Mouse (Mus musculus): ENCODE measurements around the gene Ppfibp1. TPM values are rescaled to one million over a fixed set of nuclear protein-coding genes. Genes with fewer than 3 reads are reported as not detected.

Ppfibp1 gene
- total RNA-seq, 2 experiments from 2014 or later: 115 to 130 TPM

- DNase-seq: peak; percentile 92 to 95
Measured at GRCm38 (mm10) chr6:147042291-147043290, 154.3 kb downstream of the Ppfibp1 start, which contains the start of gene Mrps35. TSS of gene Mrps35 (plus strand) at chr6:147042764.

GRCm38 (mm10) chr6:147043633-147044032 is 155.3 kb downstream of the Ppfibp1 start:
- no peak for DNase-seq

DNA sequence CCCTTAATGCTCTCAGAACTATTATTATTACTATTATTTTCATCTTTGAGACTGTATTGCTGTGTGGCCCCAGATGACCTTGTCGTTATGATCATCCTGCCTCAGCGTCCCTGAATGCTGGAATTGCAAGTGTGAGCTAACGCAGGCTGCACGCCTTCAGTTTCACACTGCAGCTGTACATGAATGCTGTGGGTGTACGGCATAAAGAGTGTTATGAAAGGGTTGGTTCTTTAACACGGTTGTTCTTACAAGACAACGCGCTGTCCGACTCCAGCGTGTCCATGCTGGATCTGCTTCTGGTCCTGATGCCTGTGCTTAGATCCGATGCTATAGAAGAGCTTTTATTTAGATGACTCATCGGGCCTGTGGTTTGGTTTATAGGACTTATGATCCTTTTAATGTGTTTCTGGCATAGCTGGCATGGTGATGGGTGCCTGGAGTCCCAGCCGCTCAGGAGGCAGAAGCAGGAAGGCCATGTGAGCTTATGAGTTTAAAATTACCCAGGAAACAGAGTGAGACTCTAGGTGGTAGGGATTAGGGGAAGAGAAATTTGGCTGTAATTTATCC is 161.0 kb downstream of the Ppfibp1 start:
- no peak for DNase-seq

GRCm38 (mm10) chr6:147051666-147052065 is 163.4 kb downstream of the Ppfibp1 start:
- no peak for DNase-seq

GRCm38 (mm10) chr6:147052440-147052839 is 164.2 kb downstream of the Ppfibp1 start:
- DNase-seq: no peak

- no peak for DNase-seq
Measured at GRCm38 (mm10) chr6:147053785-147054646, 165.7 kb downstream of the Ppfibp1 start.

GRCm38 (mm10) chr6:147055374-147055977 is 167.2 kb downstream of the Ppfibp1 start:
- no peak for DNase-seq

DNA sequence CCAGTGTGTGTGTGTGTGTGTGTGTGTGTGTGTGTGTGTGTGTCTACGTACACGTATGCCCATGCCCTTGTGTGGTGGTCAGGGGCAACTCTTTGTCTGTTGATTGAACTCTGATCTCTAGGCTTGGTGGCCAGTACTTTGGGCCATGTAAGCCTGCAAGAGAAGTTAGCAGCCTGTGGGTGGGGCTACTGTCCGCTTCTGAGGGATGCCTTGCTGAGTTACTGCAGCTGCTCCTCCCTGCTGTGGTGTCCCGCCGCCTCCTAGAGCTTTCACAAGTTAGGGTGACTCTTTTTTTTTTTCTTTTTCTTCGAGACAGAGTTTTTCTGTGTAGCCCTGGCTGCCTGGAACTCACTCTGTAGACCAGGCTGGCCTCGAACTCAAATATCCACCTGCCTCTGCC is 171.0 kb downstream of the Ppfibp1 start:
- peak; percentile 23 to 31 for DNase-seq

- DNase-seq: no peak
Measured at GRCm38 (mm10) chr6:147061630-147062029, 173.3 kb downstream of the Ppfibp1 start.

- no peak for DNase-seq
Measured at GRCm38 (mm10) chr6:147062034-147062433, 173.7 kb downstream of the Ppfibp1 start.

GRCm38 (mm10) chr6:147062694-147063093 is 174.4 kb downstream of the Ppfibp1 start:
- no peak for DNase-seq

GRCm38 (mm10) chr6:147064226-147064943 is 176.1 kb downstream of the Ppfibp1 start:
- DNase-seq: no peak

DNA sequence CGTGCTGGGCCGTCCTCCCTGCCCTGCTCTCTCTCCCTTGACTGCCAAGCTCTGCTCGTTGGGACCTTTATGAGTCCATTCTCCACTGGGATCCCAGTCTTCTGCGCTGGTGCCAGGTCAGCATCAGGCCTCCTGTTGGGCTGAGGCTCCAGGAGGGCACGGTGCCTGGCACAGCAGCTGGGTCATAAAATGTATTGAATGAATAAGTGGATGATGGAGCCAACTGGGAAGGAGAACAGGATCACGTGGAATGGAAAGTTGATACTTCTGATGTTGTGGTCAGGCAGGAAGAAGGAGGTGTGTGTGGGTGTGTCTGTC is 176.6 kb downstream of the Ppfibp1 start:
- DNase-seq: peak; percentile 42 to 72

GRCm38 (mm10) chr6:147075808-147076387 is 187.6 kb downstream of the Ppfibp1 start:
- DNase-seq: no peak

DNA sequence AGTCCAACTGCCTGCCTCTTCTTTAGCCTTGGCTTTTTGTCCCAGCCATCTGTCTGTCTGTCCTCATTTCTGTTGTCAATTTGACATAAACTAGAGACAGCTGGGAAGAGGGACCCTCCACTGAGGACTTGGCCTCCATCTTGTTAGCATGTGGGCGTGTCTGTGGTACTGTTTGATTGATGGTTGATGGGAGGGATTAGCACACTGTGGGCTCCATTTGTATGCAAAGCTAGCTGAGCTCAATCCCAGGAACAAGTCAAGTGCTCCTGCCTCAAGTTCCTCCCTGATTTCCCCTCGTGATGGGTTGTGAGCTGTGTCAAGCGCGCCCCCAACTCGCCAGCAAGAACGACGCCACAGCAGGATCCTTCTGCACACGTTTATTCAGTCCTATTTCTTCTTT is 188.6 kb downstream of the Ppfibp1 start:
- DNase-seq: no peak

- no peak for DNase-seq
Measured at GRCm38 (mm10) chr6:147079919-147080318, 191.6 kb downstream of the Ppfibp1 start.

Other genes with a start within 250 kb of the Ppfibp1 start
- gene Med21, start 245.9 kb upstream of the Ppfibp1 start, total RNA-seq (2021): 10 to 100 TPM; 52.2 to 53.5 TPM
- 10 to 100 TPM; 15.5 to 18.5 TPM for gene Tm7sf3, start 245.7 kb upstream of the Ppfibp1 start, total RNA-seq (2021)
- 10 to 100 TPM; 12.8 to 13.7 TPM for gene Stk38l, start 163.5 kb upstream of the Ppfibp1 start, total RNA-seq (2021)
- 1 to 10 TPM in 1 of 2 experiments, under 1 TPM in 1; 0.50 to 1.3 TPM for gene Arntl2, start 92.4 kb upstream of the Ppfibp1 start, total RNA-seq (2021)
- 1 to 10 TPM; 2.2 TPM for gene Smco2, start 38.4 kb upstream of the Ppfibp1 start, total RNA-seq (2021)
- gene 1700034J05Rik, start 65.9 kb downstream of the Ppfibp1 start, total RNA-seq (2021): not detected
- 1 to 10 TPM in 1 of 2 experiments, under 1 TPM in 1; 0.95 to 1.2 TPM for gene Rep15, start 144.1 kb downstream of the Ppfibp1 start, total RNA-seq (2021)
- gene Mrps35, start 154.3 kb downstream of the Ppfibp1 start, total RNA-seq (2021): 100 to 1,000 TPM; 170 to 189 TPM
- not detected for gene Mansc4, start 198.5 kb downstream of the Ppfibp1 start, total RNA-seq (2021)
- gene Klhl42, start 202.9 kb downstream of the Ppfibp1 start, total RNA-seq (2021): 1 to 10 TPM; 4.2 to 5.0 TPM